Mouse (Mus musculus) stomach, postnatal 0 days (tissue): Measurements from ENCODE around the gene Limk1.

Experiments
- CTCF ChIP-seq: IDR thresholded peaks from 2 replicates; pipeline ENCODE4 v1.5.1; 2016; ENCODE audit warnings: antibody characterized with exemption, low read depth, mild to moderate bottlenecking, moderate library complexity
- EP300 ChIP-seq: optimal IDR thresholded peaks from 2 replicates; pipeline ENCODE3; 2016; ENCODE audit warnings: antibody characterized with exemption

DNA sequence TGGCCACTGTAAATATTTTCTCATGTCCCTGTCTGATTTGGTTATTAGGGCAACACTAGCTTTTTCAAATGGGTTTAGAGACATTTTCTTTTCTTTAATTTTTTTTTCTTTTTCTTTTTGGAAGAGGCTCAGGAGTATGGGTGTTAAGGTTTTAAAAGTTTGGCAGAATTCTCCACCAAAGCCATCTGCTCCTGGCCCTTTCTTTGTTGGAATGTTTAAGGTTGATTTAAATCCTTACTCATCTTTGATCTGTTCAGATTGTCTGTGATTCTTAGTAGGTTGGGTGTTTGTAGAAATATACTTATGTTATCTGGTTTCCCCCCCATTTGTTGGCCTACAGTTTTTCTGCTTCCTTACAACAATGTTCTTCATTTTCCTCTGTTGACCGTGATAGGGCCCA lies 4.3 kb upstream of the Limk1 start:
- no peak for TF ChIP-seq EP300
- no peak for TF ChIP-seq CTCF
